Mouse (Mus musculus): Measurements from ENCODE around the gene Tspan14.

Tspan14 gene

GRCm38 (mm10) chr14:40874565-40874964, 92.0 kb downstream of the Tspan14 start:
- no peak for DNase-seq (ENCODE audit: low spot score)

GRCm38 (mm10) chr14:40873961-40874360, 92.6 kb downstream of the Tspan14 start:
- no peak for DNase-seq (ENCODE audit: low spot score)

- no peak for DNase-seq (ENCODE audit: low spot score)
Observed at GRCm38 (mm10) chr14:40870598-40870997, 96.0 kb downstream of the Tspan14 start.

- no peak for DNase-seq (ENCODE audit: low spot score)
Observed at GRCm38 (mm10) chr14:40864811-40865514, 101.6 kb downstream of the Tspan14 start.

GRCm38 (mm10) chr14:40863659-40864058, 102.9 kb downstream of the Tspan14 start:
- no peak for DNase-seq (ENCODE audit: low spot score)

DNA sequence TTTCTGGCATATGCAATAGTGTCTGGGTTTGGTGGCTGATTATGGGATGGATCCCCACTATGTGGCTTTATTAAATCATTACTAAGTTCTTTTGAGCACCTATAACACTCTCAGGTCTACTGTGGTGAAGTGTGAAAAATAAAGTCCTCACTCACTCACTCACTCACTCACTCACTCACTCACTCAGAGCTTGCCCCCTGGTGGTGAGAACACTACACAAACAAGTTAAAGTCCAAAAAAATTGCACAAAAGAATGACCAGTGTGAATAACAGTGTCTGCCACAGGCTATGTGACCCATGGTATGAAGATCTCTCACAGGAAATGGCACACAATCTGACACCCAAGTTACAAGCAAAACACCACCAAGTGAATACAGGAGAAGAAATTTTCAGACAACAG, 103.6 kb downstream of the Tspan14 start:
- no peak for DNase-seq (ENCODE audit: low spot score)
